Mouse (Mus musculus) kidney, adult 2 months (tissue): Measurements from ENCODE around the gene Adam23. TPM values are rescaled to one million over a fixed set of nuclear protein-coding genes. Genes with fewer than 3 reads are reported as not detected.

Experiments
- DNase-seq: peaks from one replicate; pipeline ENCODE4 v3.0.0; 2021
- H3K27ac ChIP-seq: fragments of 200-500 bp; 2 replicates; pipeline ENCODE4 v1.5.1; 2012; ENCODE audit warnings: low read depth, low read length, control low read depth, inconsistent platforms; ENCODE audit not compliant: insufficient read depth
- H3K27me3 ChIP-seq: fragments of 200-500 bp; replicated peaks from 2 replicates; pipeline ENCODE4 v1.6.1; 2012; ENCODE audit warnings: mild to moderate bottlenecking, moderate library complexity, low read length, inconsistent platforms; ENCODE audit not compliant: control insufficient read depth, insufficient read depth
- H3K36me3 ChIP-seq: fragments of 200-500 bp; 2 replicates; pipeline ENCODE4 v1.6.1; 2012; ENCODE audit warnings: mild to moderate bottlenecking, moderate library complexity, low read length, inconsistent platforms; ENCODE audit not compliant: control insufficient read depth, insufficient read depth
- H3K4me1 ChIP-seq: fragments of 200-500 bp; 2 replicates; pipeline ENCODE4 v1.6.1; 2011; ENCODE audit warnings: low read length; ENCODE audit not compliant: control insufficient read depth, insufficient read depth
- H3K4me3 ChIP-seq: fragments of 200-500 bp; 2 replicates; pipeline ENCODE4 v1.5.1; 2011; ENCODE audit warnings: mild to moderate bottlenecking, low read depth, low read length, control low read depth; ENCODE audit not compliant: insufficient read depth
- CTCF ChIP-seq: fragments of 200-500 bp; conservative IDR thresholded peaks from 2 replicates; pipeline ENCODE4 v1.5.1; 2011; ENCODE audit warnings: low read depth, mild to moderate bottlenecking, control low read depth, low read length, moderate library complexity, mixed read lengths; ENCODE audit not compliant: insufficient read depth, insufficient read length
- POLR2A ChIP-seq: fragments of 200-500 bp; IDR thresholded peaks from one replicate; pipeline ENCODE4 v1.6.1; 2011; ENCODE audit warnings: low read depth, low read length, control low read depth
- WGBS: fragments of 180-500 bp; shearing (Covaris S2); methylation state at CpG from one replicate; pipeline ENCODE4 v1.1.7; 2018; 5-methylcytosine and 5-hydroxymethylcytosine counted together
- polyA plus RNA-seq: library from polyadenylated mRNA; depleted of rRNA; stranded (reverse); fragments of >200 nt; gene quantifications from 2 replicates; pipeline ENCODE4 v1.2.3, GENCODE M21; 2012

Gene Adam23
- polyA plus RNA-seq, 1 experiment = 0.80 TPM

DNA sequence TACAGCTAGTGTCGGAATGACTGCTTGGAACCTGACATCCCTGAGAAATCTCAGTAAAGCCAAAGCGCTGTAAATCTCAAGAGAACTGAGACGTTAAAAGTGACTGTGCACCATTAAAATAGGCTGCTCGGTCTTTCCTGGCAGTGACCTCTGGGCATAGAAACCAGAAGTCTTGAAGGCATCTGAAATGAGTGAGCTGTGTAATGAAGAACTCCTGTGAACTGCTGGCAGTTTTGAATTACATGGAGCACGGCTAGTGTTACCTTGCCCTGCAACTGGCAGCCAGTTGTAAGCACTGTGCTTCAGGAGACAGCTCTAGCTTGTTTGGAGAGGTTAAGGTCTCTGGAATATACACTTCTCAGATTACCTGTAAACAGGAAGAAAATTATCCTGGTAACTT lies 107.3 kb downstream of the Adam23 start:
- Histone ChIP-seq H3K27me3 (no peaks in the 10 kb centered on the region), H3K36me3 (no peaks in the 10 kb centered on the region), H3K27ac (no peak overlapping the region), H3K4me1 (no peaks in the 10 kb centered on the region), H3K4me3 (no peak overlapping the region)
- WGBS = 21% methylated on average over 5 of the region's 5 CpGs
- DNase-seq = no peak
- TF ChIP-seq CTCF = no peak
- TF ChIP-seq POLR2A = no peak

- TF ChIP-seq POLR2A = no peak
- no peak overlapping the region for H3K4me3 ChIP-seq
- H3K27ac ChIP-seq = no peak overlapping the region
- H3K27me3 ChIP-seq = no peaks in the 10 kb centered on the region; the same call in 1 of the 2 replicates
- DNase-seq = no peak
- H3K36me3 ChIP-seq = no peaks in the 10 kb centered on the region
- H3K4me1 ChIP-seq = no peaks in the 10 kb centered on the region
- whole genome bisulfite sequencing = 72% methylated on average over 4 of the region's 4 CpGs
Observed at GRCm38 (mm10) chr1:63561772-63562520, 116.3 kb downstream of the Adam23 start.

DNA sequence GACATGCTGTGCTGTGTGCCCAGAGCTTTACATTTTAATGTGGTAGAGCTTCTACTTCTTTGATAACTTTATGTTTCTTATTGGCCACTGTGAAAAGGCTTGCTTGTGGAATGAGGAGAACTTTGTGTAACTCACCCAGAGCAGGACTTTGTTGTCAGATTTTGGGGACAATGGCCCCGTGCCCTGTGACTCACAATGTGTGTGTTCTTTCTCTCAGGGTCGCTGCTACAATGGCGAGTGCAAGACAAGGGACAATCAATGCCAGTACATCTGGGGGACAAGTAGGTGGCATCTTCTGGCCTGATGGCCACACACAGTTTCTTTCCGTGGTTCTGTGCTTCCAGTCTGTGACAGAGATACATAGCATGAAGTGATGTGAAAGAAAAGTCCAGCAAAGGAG lies 118.2 kb downstream of the Adam23 start:
- no peak for DNase-seq
- Histone ChIP-seq H3K27me3 (no peaks in the 10 kb centered on the region; the same call in 1 of the 2 replicates), H3K36me3 (no peaks in the 10 kb centered on the region), H3K4me1 (no peaks in the 10 kb centered on the region), H3K27ac (no peak overlapping the region), H3K4me3 (no peak overlapping the region)
- no peak for TF ChIP-seq CTCF
- no peak for TF ChIP-seq POLR2A
- WGBS = 75% methylated on average over 4 of the region's 4 CpGs

DNA sequence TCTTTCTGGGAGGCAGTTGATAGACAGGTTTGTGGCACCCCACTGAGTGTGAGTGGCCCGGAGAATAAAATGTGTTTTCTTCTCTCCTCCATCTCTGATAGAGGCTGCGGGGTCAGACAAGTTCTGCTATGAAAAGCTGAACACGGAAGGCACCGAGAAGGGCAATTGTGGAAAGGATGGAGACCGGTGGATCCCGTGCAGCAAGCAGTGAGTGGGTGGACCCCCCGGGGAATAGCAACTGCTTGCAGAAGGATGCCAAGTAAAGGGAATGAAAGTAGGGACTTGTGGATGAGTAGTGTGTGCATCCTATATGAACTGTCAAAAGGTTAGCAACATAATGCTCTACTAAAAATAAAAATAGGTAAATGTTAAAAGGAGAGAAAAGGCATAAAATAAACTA lies 120.8 kb downstream of the Adam23 start:
- no peaks in the 10 kb centered on the region for H3K36me3 ChIP-seq
- H3K27me3 ChIP-seq = no peaks in the 10 kb centered on the region; the same call in 1 of the 2 replicates
- no peak overlapping the region for H3K27ac ChIP-seq
- WGBS = 59% methylated on average over 7 of the region's 7 CpGs
- no peak for DNase-seq
- H3K4me1 ChIP-seq = no peaks in the 10 kb centered on the region
- TF ChIP-seq POLR2A (no peak), CTCF (no peak)
- H3K4me3 ChIP-seq = no peak overlapping the region

- H3K36me3 ChIP-seq = no peaks in the 10 kb centered on the region
- no peaks in the 10 kb centered on the region; the same call in 1 of the 2 replicates for H3K27me3 ChIP-seq
- DNase-seq = no peak
- H3K27ac ChIP-seq = no peak overlapping the region
- WGBS = 49% methylated on average over 4 of the region's 4 CpGs
- H3K4me1 ChIP-seq = no peaks in the 10 kb centered on the region
- H3K4me3 ChIP-seq = no peak overlapping the region
- TF ChIP-seq CTCF (no peak), POLR2A (no peak)
Observed at GRCm38 (mm10) chr1:63567031-63567430, 121.3 kb downstream of the Adam23 start.

DNA sequence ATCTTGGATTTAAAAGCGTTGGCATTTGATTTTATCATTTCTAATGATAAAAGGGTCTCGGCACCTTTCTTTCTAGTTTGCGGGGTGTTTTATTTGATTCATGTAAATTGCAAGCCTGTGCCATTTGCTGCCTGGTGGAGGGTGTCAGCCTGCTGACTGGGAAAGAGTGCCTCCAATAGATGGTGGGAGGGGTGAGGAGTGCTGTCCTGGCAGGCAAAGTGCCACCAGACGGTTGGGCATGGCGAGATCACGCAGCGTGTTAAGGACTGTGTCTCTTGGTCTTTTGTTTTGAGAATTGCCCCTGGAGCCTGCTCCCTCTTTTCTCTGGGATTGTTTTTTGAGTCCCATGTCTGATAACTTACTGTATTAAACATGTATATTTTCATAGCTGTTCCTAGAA lies 126.5 kb downstream of the Adam23 start:
- TF ChIP-seq CTCF = no peak
- no peak for TF ChIP-seq POLR2A
- no peak for DNase-seq

DNA sequence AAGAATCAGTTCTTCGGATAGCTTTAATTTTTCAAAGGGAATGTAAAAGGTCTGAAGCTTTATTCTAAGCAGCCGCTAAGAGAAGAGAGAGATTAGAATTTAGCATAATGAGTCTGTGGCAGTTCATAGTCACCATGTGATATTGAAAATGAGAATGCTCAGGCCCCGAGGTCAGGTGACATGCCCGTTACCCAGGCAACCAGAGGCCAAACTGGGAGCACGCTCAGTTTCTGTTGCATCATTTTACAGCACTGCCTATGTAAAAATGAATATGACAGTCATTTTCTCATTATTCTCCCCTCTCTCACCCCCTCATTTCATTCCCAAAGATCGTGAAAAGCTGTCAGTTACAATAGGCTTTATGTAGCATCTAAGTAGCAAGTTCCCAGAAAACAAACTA lies 127.7 kb downstream of the Adam23 start:
- 61% methylated on average over 6 of the region's 6 CpGs for WGBS
- H3K4me1 ChIP-seq = no peaks in the 10 kb centered on the region
- H3K27ac ChIP-seq = no peak overlapping the region
- no peak for TF ChIP-seq POLR2A
- no peak for TF ChIP-seq CTCF
- no peaks in the 10 kb centered on the region for H3K36me3 ChIP-seq
- no peak overlapping the region for H3K4me3 ChIP-seq
- DNase-seq = no peak
- no peaks in the 10 kb centered on the region for H3K27me3 ChIP-seq

More for the DNA sequence above, 126.5 kb downstream of the Adam23 start:
- H3K4me1 ChIP-seq = no peaks in the 10 kb centered on the region
- no peaks in the 10 kb centered on the region for H3K36me3 ChIP-seq
- 69% methylated on average over 7 of the region's 7 CpGs for WGBS
- H3K4me3 ChIP-seq = no peak overlapping the region
- H3K27ac ChIP-seq = no peak overlapping the region
- H3K27me3 ChIP-seq = no peaks in the 10 kb centered on the region
